Mouse (Mus musculus): ENCODE results near the gene Neurl3. TPM values are rescaled to one million over a fixed set of nuclear protein-coding genes. Genes with fewer than 3 reads are reported as not detected.
A peak's percentile ranks its signal among the peaks of the same experiment; 100 is the strongest.

Gene Neurl3
- polyA plus RNA-seq, 1 experiment: 14.3 TPM

DNA sequence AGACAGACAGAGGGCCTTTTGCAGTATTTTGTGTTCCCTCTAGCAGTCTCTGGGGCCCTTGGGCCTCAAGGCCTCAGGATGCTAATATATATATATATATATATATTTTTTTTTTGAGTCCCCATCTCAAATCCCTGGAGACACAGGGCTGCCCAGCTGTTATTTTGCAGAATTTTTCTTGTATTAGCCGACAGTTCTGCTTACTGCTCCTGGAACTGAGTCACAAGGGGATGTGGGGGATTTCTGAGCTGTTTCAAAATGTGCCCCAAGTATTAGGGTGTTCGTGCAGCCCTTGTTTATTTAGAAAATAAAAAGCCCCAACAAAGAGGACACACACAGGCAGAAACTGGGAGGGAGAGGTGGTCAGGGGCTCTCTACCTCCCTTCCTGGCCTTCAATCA, 25.2 kb upstream of the Neurl3 start:
- WGBS: 87% methylated on average over 2 of the region's 2 CpGs
- Histone ChIP-seq H3K4me1 (replicated peaks; ENCODE audit: control insufficient read depth, insufficient read depth, low read length) (peaks cover 36% of the 10 kb centered on the region), H3K27ac (ENCODE audit: control insufficient read depth, insufficient read depth, low read length) (no peak overlapping the region), H3K36me3 (ENCODE audit: control insufficient read depth, insufficient read depth, low read length) (no peaks in the 10 kb centered on the region), H3K4me3 (ENCODE audit: control insufficient read depth, insufficient read depth, low read length) (no peak overlapping the region), H3K27me3 (ENCODE audit: control insufficient read depth, insufficient read depth, low read length) (no peaks in the 10 kb centered on the region; the same call in 1 of the 2 replicates)
- TF ChIP-seq POLR2A (IDR thresholded peaks at IDR 0.05; ENCODE audit: control insufficient read depth, extremely low read depth, insufficient read depth, low read length, poor library complexity) (no peak), CTCF (IDR thresholded peaks at IDR 0.05; ENCODE audit: borderline replicate concordance, control insufficient read depth, extremely low read depth, insufficient read depth, low read length, poor library complexity) (no peak)
- DNase-seq: no peak

DNA sequence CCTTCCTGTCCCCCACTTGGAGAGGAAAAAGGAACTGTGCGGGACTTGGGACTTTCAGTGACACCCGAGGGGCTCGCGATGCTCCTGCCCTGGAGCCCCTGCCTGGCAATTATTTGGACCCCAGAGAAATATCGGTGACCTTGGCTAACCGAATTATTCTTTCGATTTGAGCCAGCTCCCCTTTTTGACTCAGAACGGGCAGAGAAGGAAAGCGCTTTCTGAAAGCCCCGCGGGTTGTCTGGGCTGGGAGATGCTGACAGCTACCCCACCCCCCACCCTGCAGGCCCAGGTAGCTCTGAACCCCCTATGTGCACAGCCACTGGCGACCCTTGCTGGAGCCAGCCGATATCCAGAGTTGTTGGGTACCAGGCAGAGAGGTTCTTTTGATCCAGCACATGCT, 24.6 kb upstream of the Neurl3 start:
- Histone ChIP-seq H3K27me3 (ENCODE audit: control insufficient read depth, insufficient read depth, low read length) (no peaks in the 10 kb centered on the region; the same call in 1 of the 2 replicates), H3K36me3 (ENCODE audit: control insufficient read depth, insufficient read depth, low read length) (no peaks in the 10 kb centered on the region), H3K4me1 (replicated peaks; ENCODE audit: control insufficient read depth, insufficient read depth, low read length) (peaks cover 38% of the 10 kb centered on the region), H3K27ac (ENCODE audit: control insufficient read depth, insufficient read depth, low read length) (no peak overlapping the region), H3K4me3 (ENCODE audit: control insufficient read depth, insufficient read depth, low read length) (no peak overlapping the region)
- WGBS: 62% methylated on average over 13 of the region's 13 CpGs
- no peak for TF ChIP-seq POLR2A (IDR thresholded peaks at IDR 0.05; ENCODE audit: control insufficient read depth, extremely low read depth, insufficient read depth, low read length, poor library complexity)
- TF ChIP-seq CTCF (IDR thresholded peaks at IDR 0.05; ENCODE audit: borderline replicate concordance, control insufficient read depth, extremely low read depth, insufficient read depth, low read length, poor library complexity): no peak
- DNase-seq: no peak

DNA sequence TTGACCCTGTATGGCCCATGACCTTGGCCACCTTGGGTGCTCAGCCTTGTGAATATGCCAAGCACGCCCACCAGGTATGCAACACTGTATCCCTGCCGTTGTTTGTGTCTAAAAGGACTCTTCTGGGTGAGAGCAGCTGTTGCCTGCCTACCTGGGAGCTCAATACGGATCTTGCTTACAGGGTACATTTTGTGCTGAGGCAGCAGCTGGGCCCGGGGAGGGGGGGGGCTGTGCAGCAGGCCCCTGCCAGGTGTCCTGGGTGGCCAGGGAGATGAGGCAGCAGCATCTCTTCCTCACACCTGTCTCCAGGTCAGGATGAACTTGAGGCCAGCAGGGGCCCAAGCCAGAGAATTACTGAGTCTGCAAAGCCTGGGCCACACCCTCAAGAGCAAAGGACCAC, 23.6 kb upstream of the Neurl3 start:
- H3K36me3 ChIP-seq (ENCODE audit: control insufficient read depth, insufficient read depth, low read length): no peaks in the 10 kb centered on the region
- no peaks in the 10 kb centered on the region; the same call in 1 of the 2 replicates for H3K27me3 ChIP-seq (ENCODE audit: control insufficient read depth, insufficient read depth, low read length)
- H3K4me1 ChIP-seq (replicated peaks; ENCODE audit: control insufficient read depth, insufficient read depth, low read length): peaks cover 45% of the 10 kb centered on the region
- no peak overlapping the region for H3K4me3 ChIP-seq (ENCODE audit: control insufficient read depth, insufficient read depth, low read length)
- TF ChIP-seq CTCF (IDR thresholded peaks at IDR 0.05; ENCODE audit: borderline replicate concordance, control insufficient read depth, extremely low read depth, insufficient read depth, low read length, poor library complexity): no peak
- TF ChIP-seq POLR2A (IDR thresholded peaks at IDR 0.05; ENCODE audit: control insufficient read depth, extremely low read depth, insufficient read depth, low read length, poor library complexity): no peak
- DNase-seq: no peak
- 79% methylated on average over 4 of the region's 4 CpGs for WGBS
- H3K27ac ChIP-seq (ENCODE audit: control insufficient read depth, insufficient read depth, low read length): no peak overlapping the region

- no peaks in the 10 kb centered on the region for H3K36me3 ChIP-seq (ENCODE audit: control insufficient read depth, insufficient read depth, low read length)
- H3K27me3 ChIP-seq (ENCODE audit: control insufficient read depth, insufficient read depth, low read length): no peaks in the 10 kb centered on the region; the same call in 1 of the 2 replicates
- DNase-seq: peak; percentile 37
- no peak overlapping the region for H3K4me3 ChIP-seq (ENCODE audit: control insufficient read depth, insufficient read depth, low read length)
- no peak for TF ChIP-seq CTCF (IDR thresholded peaks at IDR 0.05; ENCODE audit: borderline replicate concordance, control insufficient read depth, extremely low read depth, insufficient read depth, low read length, poor library complexity)
- no peak for TF ChIP-seq POLR2A (IDR thresholded peaks at IDR 0.05; ENCODE audit: control insufficient read depth, extremely low read depth, insufficient read depth, low read length, poor library complexity)
- H3K4me1 ChIP-seq (replicated peaks; ENCODE audit: control insufficient read depth, insufficient read depth, low read length): peaks cover 43% of the 10 kb centered on the region
- 4% methylated on average over 9 of the region's 9 CpGs for WGBS
- no peak overlapping the region for H3K27ac ChIP-seq (ENCODE audit: control insufficient read depth, insufficient read depth, low read length)
These were observed 22.1 kb upstream of the Neurl3 start for GRCm38 (mm10) chr1:36296466-36297149.

DNA sequence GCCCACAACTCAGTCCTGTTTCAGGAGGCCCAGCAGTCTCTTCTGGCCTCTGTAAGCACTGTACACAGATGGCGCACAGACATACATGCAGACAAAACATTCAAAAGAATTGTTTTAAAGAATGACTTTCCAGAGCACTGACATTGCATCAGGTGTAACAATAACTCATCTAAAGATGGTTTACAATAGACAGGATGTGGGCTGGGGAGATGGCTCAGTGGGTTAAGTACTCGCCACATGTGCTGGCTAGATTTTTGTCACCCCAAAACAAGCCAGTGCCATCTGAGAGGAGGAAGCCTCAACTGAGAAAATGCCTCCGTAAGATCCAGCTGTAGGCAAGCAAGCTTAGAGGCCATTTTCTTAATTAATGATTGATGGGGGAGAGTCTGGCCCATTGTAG, 19.9 kb upstream of the Neurl3 start:
- WGBS: 8% methylated on average over 3 of the region's 3 CpGs

DNA sequence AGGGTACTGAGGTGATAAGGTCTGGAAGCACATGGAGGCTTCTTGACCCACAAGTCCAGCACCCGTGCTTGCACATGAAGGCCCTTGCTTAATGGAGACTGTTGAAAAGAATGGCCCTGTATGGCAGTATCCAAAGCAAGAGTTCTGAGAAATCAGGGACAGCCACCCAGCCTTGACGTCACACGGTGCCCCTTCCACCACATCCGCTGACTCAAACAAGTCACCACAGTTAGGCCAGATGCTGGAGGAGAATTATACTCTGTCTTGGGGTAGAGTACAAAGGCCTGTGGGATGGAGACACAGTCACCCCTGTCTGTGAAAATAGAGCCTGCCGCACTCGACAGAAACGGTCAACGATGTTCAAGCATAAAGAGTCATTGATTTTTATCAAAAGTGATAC, 19.0 kb upstream of the Neurl3 start:
- TF ChIP-seq POLR2A (IDR thresholded peaks at IDR 0.05; ENCODE audit: control insufficient read depth, extremely low read depth, insufficient read depth, low read length, poor library complexity) (no peak), CTCF (IDR thresholded peaks at IDR 0.05; ENCODE audit: borderline replicate concordance, control insufficient read depth, extremely low read depth, insufficient read depth, low read length, poor library complexity) (no peak)
- H3K36me3 ChIP-seq (ENCODE audit: control insufficient read depth, insufficient read depth, low read length): no peaks in the 10 kb centered on the region
- peaks cover 43% of the 10 kb centered on the region for H3K4me1 ChIP-seq (replicated peaks; ENCODE audit: control insufficient read depth, insufficient read depth, low read length)
- WGBS: 54% methylated on average over 8 of the region's 8 CpGs
- no peak overlapping the region for H3K4me3 ChIP-seq (ENCODE audit: control insufficient read depth, insufficient read depth, low read length)
- H3K27me3 ChIP-seq (ENCODE audit: control insufficient read depth, insufficient read depth, low read length): no peaks in the 10 kb centered on the region
- H3K27ac ChIP-seq (ENCODE audit: control insufficient read depth, insufficient read depth, low read length): no peak overlapping the region
- no peak for DNase-seq

More for the DNA sequence above, 19.9 kb upstream of the Neurl3 start:
- Histone ChIP-seq H3K36me3 (ENCODE audit: control insufficient read depth, insufficient read depth, low read length) (no peaks in the 10 kb centered on the region), H3K4me1 (replicated peaks; ENCODE audit: control insufficient read depth, insufficient read depth, low read length) (peaks cover 43% of the 10 kb centered on the region), H3K27ac (ENCODE audit: control insufficient read depth, insufficient read depth, low read length) (peak overlapping the region; percentile 92), H3K4me3 (ENCODE audit: control insufficient read depth, insufficient read depth, low read length) (no peak overlapping the region), H3K27me3 (ENCODE audit: control insufficient read depth, insufficient read depth, low read length) (no peaks in the 10 kb centered on the region)
- peak; percentile 60 for DNase-seq
- no peak for TF ChIP-seq POLR2A (IDR thresholded peaks at IDR 0.05; ENCODE audit: control insufficient read depth, extremely low read depth, insufficient read depth, low read length, poor library complexity)
- TF ChIP-seq CTCF (IDR thresholded peaks at IDR 0.05; ENCODE audit: borderline replicate concordance, control insufficient read depth, extremely low read depth, insufficient read depth, low read length, poor library complexity): no peak

Measured in thymus, adult 2 months (tissue).